Mouse (Mus musculus) neural tube, embryonic 13.5 days (tissue): ENCODE measurements around the gene Gpnmb. TPM values are rescaled to one million over a fixed set of nuclear protein-coding genes. Genes with fewer than 3 reads are reported as not detected.

ENCODE experiments used
- ATAC-seq: fragments of 200-750 bp; cut with Nextera tagmentation; 2 replicates; pipeline ENCODE4 v1.8.0; 2017; ENCODE audit warnings: low read depth, mild to moderate bottlenecking, moderate TSS enrichment, moderate library complexity
- H3K27ac ChIP-seq: fragments of 300-500 bp; sonication (generic); replicated peaks from 2 replicates; pipeline ENCODE4 v1.5.1; 2015; ENCODE audit warnings: moderate library complexity, mild to moderate bottlenecking, inconsistent platforms
- H3K27me3 ChIP-seq: fragments of 300-500 bp; sonication (generic); 2 replicates; pipeline ENCODE4 v1.6.1; 2015; ENCODE audit warnings: mild to moderate bottlenecking, inconsistent platforms
- H3K36me3 ChIP-seq: fragments of 300-500 bp; sonication (generic); 2 replicates; pipeline ENCODE4 v1.6.1; 2015; ENCODE audit warnings: mild to moderate bottlenecking, inconsistent platforms
- H3K4me1 ChIP-seq: fragments of 300-500 bp; sonication (generic); replicated peaks from 2 replicates; pipeline ENCODE4 v1.6.1; 2015; ENCODE audit warnings: inconsistent platforms
- H3K4me2 ChIP-seq: fragments of 300-500 bp; sonication (generic); 2 replicates; pipeline ENCODE4 v1.6.1; 2015; ENCODE audit warnings: inconsistent platforms, mild to moderate bottlenecking, moderate library complexity
- H3K4me3 ChIP-seq: fragments of 300-500 bp; sonication (generic); 2 replicates; pipeline ENCODE4 v1.5.1; 2015; ENCODE audit warnings: mild to moderate bottlenecking, inconsistent platforms
- H3K9ac ChIP-seq: fragments of 300-500 bp; sonication (generic); 2 replicates; pipeline ENCODE4 v1.6.1; 2015; ENCODE audit warnings: moderate library complexity, mild to moderate bottlenecking, inconsistent platforms
- H3K9me3 ChIP-seq: fragments of 300-500 bp; sonication (generic); 2 replicates; pipeline ENCODE4 v1.6.1; 2016; ENCODE audit warnings: inconsistent platforms
- WGBS: fragments of 180-500 bp; shearing (Covaris S2); methylation state at CpG from one replicate; pipeline ENCODE4 v1.1.7; 2015; 5-methylcytosine and 5-hydroxymethylcytosine counted together
- polyA plus RNA-seq: library from polyadenylated mRNA; unstranded; fragments of >200 nt; fragmentation: Nextera tagmentation; extraction: Ambion mirVana; gene quantifications from 2 replicates; pipeline ENCODE4 v1.2.1, GENCODE M21; 2015

Gene Gpnmb
- polyA plus RNA-seq, 1 experiment from 2014 or later, result 0.31 TPM

- Histone ChIP-seq H3K27me3 (0 out of 2 replicates have a peak, but pooled peaks cover 3% of the 10 kb centered on the region), H3K36me3 (no peaks in the 10 kb centered on the region), H3K9ac (no peak overlapping the region), H3K27ac (no peak overlapping the region), H3K4me2 (no peak overlapping the region), H3K4me1 (peaks cover 7% of the 10 kb centered on the region), H3K9me3 (no peaks in the 10 kb centered on the region), H3K4me3 (no peak overlapping the region)
- ATAC-seq, result no peak
- WGBS, result 86% methylated on average over 3 of the region's 3 CpGs
These were observed 22.9 kb upstream of the Gpnmb start for GRCm38 (mm10) chr6:49013458-49013857.

- 64% methylated on average over 12 of the region's 12 CpGs for WGBS
- Histone ChIP-seq H3K9me3 (no peaks in the 10 kb centered on the region), H3K4me2 (no peak overlapping the region), H3K9ac (no peak overlapping the region), H3K27ac (no peak overlapping the region), H3K4me3 (no peak overlapping the region), H3K27me3 (0 out of 2 replicates have a peak, but pooled peaks cover 3% of the 10 kb centered on the region), H3K4me1 (peaks cover 5% of the 10 kb centered on the region), H3K36me3 (no peaks in the 10 kb centered on the region)
- no peak for ATAC-seq
These were observed 19.2 kb upstream of the Gpnmb start for GRCm38 (mm10) chr6:49017150-49017549.

- H3K9ac ChIP-seq, result no peak overlapping the region
- H3K4me3 ChIP-seq, result no peak overlapping the region
- H3K36me3 ChIP-seq, result no peaks in the 10 kb centered on the region
- H3K27me3 ChIP-seq, result peaks cover 15% of the 10 kb centered on the region
- WGBS, result 76% methylated on average over 1 of the region's 1 CpGs
- H3K4me2 ChIP-seq, result no peak overlapping the region
- no peaks in the 10 kb centered on the region for H3K9me3 ChIP-seq
- ATAC-seq, result no peak
- H3K27ac ChIP-seq, result no peak overlapping the region
- H3K4me1 ChIP-seq, result peaks cover 5% of the 10 kb centered on the region
These were observed 17.0 kb upstream of the Gpnmb start for GRCm38 (mm10) chr6:49019341-49019740.

GRCm38 (mm10) chr6:49021141-49022012 lies 15.0 kb upstream of the Gpnmb start:
- H3K4me3 ChIP-seq, result no peak overlapping the region
- peaks cover 5% of the 10 kb centered on the region for H3K4me1 ChIP-seq
- no peaks in the 10 kb centered on the region for H3K9me3 ChIP-seq
- H3K27ac ChIP-seq, result no peak overlapping the region
- H3K9ac ChIP-seq, result no peak overlapping the region
- no peak overlapping the region for H3K4me2 ChIP-seq
- ATAC-seq, result peak; percentile 86
- peaks cover 19% of the 10 kb centered on the region for H3K27me3 ChIP-seq
- WGBS, result 28% methylated on average over 14 of the region's 14 CpGs
- H3K36me3 ChIP-seq, result no peaks in the 10 kb centered on the region

- ATAC-seq, result no peak
- Histone ChIP-seq H3K4me2 (no peak overlapping the region), H3K4me3 (no peak overlapping the region), H3K9ac (no peak overlapping the region), H3K27me3 (peaks cover 22% of the 10 kb centered on the region), H3K4me1 (peaks cover 5% of the 10 kb centered on the region), H3K27ac (no peak overlapping the region), H3K36me3 (no peaks in the 10 kb centered on the region), H3K9me3 (no peaks in the 10 kb centered on the region)
- 84% methylated on average over 2 of the region's 2 CpGs for WGBS
These were observed 14.0 kb upstream of the Gpnmb start for GRCm38 (mm10) chr6:49022384-49022783.

GRCm38 (mm10) chr6:49023315-49023714 lies 13.0 kb upstream of the Gpnmb start:
- no peak overlapping the region for H3K27ac ChIP-seq
- ATAC-seq, result no peak
- 85% methylated on average over 10 of the region's 10 CpGs for WGBS
- H3K9ac ChIP-seq, result no peak overlapping the region
- H3K36me3 ChIP-seq, result no peaks in the 10 kb centered on the region
- no peak overlapping the region for H3K4me3 ChIP-seq
- H3K27me3 ChIP-seq, result peaks cover 22% of the 10 kb centered on the region
- peaks cover 5% of the 10 kb centered on the region for H3K4me1 ChIP-seq
- H3K4me2 ChIP-seq, result no peak overlapping the region
- H3K9me3 ChIP-seq, result no peaks in the 10 kb centered on the region

GRCm38 (mm10) chr6:49025290-49025689 lies 11.1 kb upstream of the Gpnmb start:
- Histone ChIP-seq H3K36me3 (no peaks in the 10 kb centered on the region), H3K4me3 (no peak overlapping the region), H3K27ac (no peak overlapping the region), H3K9me3 (no peaks in the 10 kb centered on the region), H3K9ac (no peak overlapping the region), H3K4me2 (no peak overlapping the region), H3K27me3 (peaks cover 22% of the 10 kb centered on the region), H3K4me1 (peaks cover 5% of the 10 kb centered on the region)
- 86% methylated on average over 7 of the region's 7 CpGs for WGBS
- ATAC-seq, result no peak

- Histone ChIP-seq H3K9ac (no peak overlapping the region), H3K36me3 (no peaks in the 10 kb centered on the region), H3K9me3 (no peaks in the 10 kb centered on the region), H3K4me1 (no peaks in the 10 kb centered on the region), H3K27ac (no peak overlapping the region), H3K27me3 (peaks cover 22% of the 10 kb centered on the region), H3K4me2 (no peak overlapping the region), H3K4me3 (no peak overlapping the region)
- ATAC-seq, result no peak
- 92% methylated on average over 5 of the region's 5 CpGs for WGBS
These were observed 9.8 kb upstream of the Gpnmb start for GRCm38 (mm10) chr6:49026496-49026895.

GRCm38 (mm10) chr6:49028019-49028418 lies 8.3 kb upstream of the Gpnmb start:
- H3K27me3 ChIP-seq, result peaks cover 20% of the 10 kb centered on the region
- no peak for ATAC-seq
- WGBS, result 90% methylated on average over 6 of the region's 6 CpGs
- no peak overlapping the region for H3K27ac ChIP-seq
- H3K4me1 ChIP-seq, result no peaks in the 10 kb centered on the region
- no peaks in the 10 kb centered on the region for H3K36me3 ChIP-seq
- H3K4me3 ChIP-seq, result no peak overlapping the region
- no peak overlapping the region for H3K4me2 ChIP-seq
- H3K9ac ChIP-seq, result no peak overlapping the region
- no peaks in the 10 kb centered on the region for H3K9me3 ChIP-seq

GRCm38 (mm10) chr6:49028708-49029107 lies 7.6 kb upstream of the Gpnmb start:
- no peak overlapping the region for H3K4me3 ChIP-seq
- no peak overlapping the region for H3K4me2 ChIP-seq
- peaks cover 13% of the 10 kb centered on the region for H3K27me3 ChIP-seq
- no peak for ATAC-seq
- no peaks in the 10 kb centered on the region for H3K9me3 ChIP-seq
- 80% methylated on average over 3 of the region's 3 CpGs for WGBS
- H3K27ac ChIP-seq, result no peak overlapping the region
- no peaks in the 10 kb centered on the region for H3K36me3 ChIP-seq
- H3K9ac ChIP-seq, result no peak overlapping the region
- no peaks in the 10 kb centered on the region for H3K4me1 ChIP-seq

- Histone ChIP-seq H3K4me1 (no peaks in the 10 kb centered on the region), H3K9ac (no peak overlapping the region), H3K4me3 (no peak overlapping the region), H3K27me3 (peaks cover 4% of the 10 kb centered on the region), H3K36me3 (no peaks in the 10 kb centered on the region), H3K9me3 (no peaks in the 10 kb centered on the region), H3K27ac (no peak overlapping the region), H3K4me2 (no peak overlapping the region)
- no peak for ATAC-seq
- WGBS, result 87% methylated on average over 4 of the region's 4 CpGs
These were observed 5.1 kb upstream of the Gpnmb start for GRCm38 (mm10) chr6:49031230-49031629.

GRCm38 (mm10) chr6:49032783-49033182 lies 3.6 kb upstream of the Gpnmb start:
- H3K4me3 ChIP-seq, result no peak overlapping the region
- H3K36me3 ChIP-seq, result no peaks in the 10 kb centered on the region
- H3K4me1 ChIP-seq, result no peaks in the 10 kb centered on the region
- no peak for ATAC-seq
- H3K27me3 ChIP-seq, result peaks cover 12% of the 10 kb centered on the region
- WGBS, result 75% methylated on average over 4 of the region's 4 CpGs
- no peak overlapping the region for H3K9ac ChIP-seq
- H3K27ac ChIP-seq, result no peak overlapping the region
- no peak overlapping the region for H3K4me2 ChIP-seq
- no peaks in the 10 kb centered on the region for H3K9me3 ChIP-seq

- H3K4me2 ChIP-seq, result no peak overlapping the region
- H3K27ac ChIP-seq, result no peak overlapping the region
- no peak overlapping the region for H3K4me3 ChIP-seq
- H3K9ac ChIP-seq, result no peak overlapping the region
- 71% methylated on average over 12 of the region's 12 CpGs for WGBS
- no peaks in the 10 kb centered on the region for H3K36me3 ChIP-seq
- no peaks in the 10 kb centered on the region for H3K9me3 ChIP-seq
- ATAC-seq, result no peak
- H3K4me1 ChIP-seq, result 0 out of 2 replicates have a peak, but pooled peaks cover 4% of the 10 kb centered on the region
- H3K27me3 ChIP-seq, result peaks cover 13% of the 10 kb centered on the region
These were observed 919 bp downstream of the Gpnmb start for GRCm38 (mm10) chr6:49037268-49037662.
